Mouse (Mus musculus) liver, embryonic 13.5 days (tissue): ENCODE data around the gene Ppara. TPM values are rescaled to one million over a fixed set of nuclear protein-coding genes. Genes with fewer than 3 reads are reported as not detected.

Source experiments
- ATAC-seq: fragments of 200-750 bp; cut with Nextera tagmentation; 2 replicates; pipeline ENCODE4 v1.8.0; 2017; ENCODE audit warnings: low read depth, mild to moderate bottlenecking, moderate number of reproducible peaks, moderate library complexity
- DNase-seq: peaks from one replicate; pipeline ENCODE4 v3.0.0; 2022
- H3K27ac ChIP-seq: fragments of 300-500 bp; sonication (generic); 2 replicates; pipeline ENCODE4 v1.5.1; 2015; ENCODE audit warnings: moderate library complexity, mild to moderate bottlenecking, inconsistent platforms
- H3K27me3 ChIP-seq: fragments of 300-500 bp; sonication (generic); 2 replicates; pipeline ENCODE4 v1.6.1; 2015; ENCODE audit warnings: mild to moderate bottlenecking, inconsistent platforms
- H3K36me3 ChIP-seq: fragments of 300-500 bp; sonication (generic); 2 replicates; pipeline ENCODE4 v1.6.1; 2015; ENCODE audit warnings: mild to moderate bottlenecking, inconsistent platforms
- H3K4me1 ChIP-seq: fragments of 300-500 bp; sonication (generic); replicated peaks from 2 replicates; pipeline ENCODE4 v1.6.1; 2015; ENCODE audit warnings: inconsistent platforms
- H3K4me2 ChIP-seq: fragments of 300-500 bp; sonication (generic); 2 replicates; pipeline ENCODE4 v1.6.1; 2015; ENCODE audit warnings: inconsistent platforms, mild to moderate bottlenecking, moderate library complexity
- H3K4me3 ChIP-seq: fragments of 300-500 bp; sonication (generic); replicated peaks from 2 replicates; pipeline ENCODE4 v1.5.1; 2015; ENCODE audit warnings: mild to moderate bottlenecking, inconsistent platforms
- H3K9ac ChIP-seq: fragments of 300-500 bp; sonication (generic); 2 replicates; pipeline ENCODE4 v1.6.1; 2015; ENCODE audit warnings: mild to moderate bottlenecking, inconsistent platforms
- H3K9me3 ChIP-seq: fragments of 300-500 bp; sonication (generic); replicated peaks from 2 replicates; pipeline ENCODE4 v1.6.1; 2016; ENCODE audit warnings: inconsistent platforms
- WGBS: fragments of 180-500 bp; shearing (Covaris S2); methylation state at CpG from one replicate; pipeline ENCODE4 v1.1.7; 2015; ENCODE audit not compliant: insufficient replicate concordance; 5-methylcytosine and 5-hydroxymethylcytosine counted together
- polyA plus RNA-seq: library from polyadenylated mRNA; unstranded; fragments of >200 nt; fragmentation: Nextera tagmentation; extraction: Ambion mirVana; gene quantifications from 2 replicates; pipeline ENCODE4 v1.2.1, GENCODE M21; 2015

Gene Ppara
- polyA plus RNA-seq, 1 experiment from 2014 or later: 7.5 TPM

GRCm38 (mm10) chr15:85698345-85699034 is 36.3 kb upstream of the Ppara start:
- Histone ChIP-seq H3K4me3 (no peak overlapping the region), H3K27ac (no peak overlapping the region), H3K9ac (no peak overlapping the region), H3K4me1 (no peaks in the 10 kb centered on the region), H3K4me2 (no peak overlapping the region), H3K36me3 (no peaks in the 10 kb centered on the region), H3K27me3 (no peaks in the 10 kb centered on the region), H3K9me3 (no peaks in the 10 kb centered on the region)
- ATAC-seq (no peak), DNase-seq (no peak)
- WGBS: 70% methylated on average over 14 of the region's 14 CpGs

DNA sequence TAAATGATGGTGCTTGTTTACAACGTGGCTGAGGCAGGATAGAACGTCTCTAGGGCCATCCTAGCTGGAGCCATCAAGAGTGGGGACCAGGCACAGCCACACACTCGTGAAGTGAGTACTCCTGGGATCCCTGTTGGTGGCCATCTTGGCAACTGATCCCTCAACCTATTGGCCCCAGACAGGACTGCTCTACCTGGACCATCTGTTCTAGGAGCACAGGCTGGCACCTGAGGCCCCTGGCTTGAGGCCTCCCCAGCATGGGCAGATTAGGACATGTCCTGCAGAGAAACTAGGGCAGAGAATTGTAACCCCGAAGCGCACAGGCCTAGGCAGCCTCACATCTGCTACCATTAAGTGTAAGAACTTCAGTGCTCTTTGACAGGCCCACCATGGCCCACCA is 35.3 kb upstream of the Ppara start:
- Histone ChIP-seq H3K9me3 (no peaks in the 10 kb centered on the region), H3K4me3 (no peak overlapping the region), H3K4me1 (no peaks in the 10 kb centered on the region), H3K9ac (no peak overlapping the region), H3K27me3 (no peaks in the 10 kb centered on the region), H3K4me2 (no peak overlapping the region), H3K36me3 (no peaks in the 10 kb centered on the region), H3K27ac (no peak overlapping the region)
- 69% methylated on average over 5 of the region's 5 CpGs for WGBS
- DNase-seq (no peak), ATAC-seq (no peak)

DNA sequence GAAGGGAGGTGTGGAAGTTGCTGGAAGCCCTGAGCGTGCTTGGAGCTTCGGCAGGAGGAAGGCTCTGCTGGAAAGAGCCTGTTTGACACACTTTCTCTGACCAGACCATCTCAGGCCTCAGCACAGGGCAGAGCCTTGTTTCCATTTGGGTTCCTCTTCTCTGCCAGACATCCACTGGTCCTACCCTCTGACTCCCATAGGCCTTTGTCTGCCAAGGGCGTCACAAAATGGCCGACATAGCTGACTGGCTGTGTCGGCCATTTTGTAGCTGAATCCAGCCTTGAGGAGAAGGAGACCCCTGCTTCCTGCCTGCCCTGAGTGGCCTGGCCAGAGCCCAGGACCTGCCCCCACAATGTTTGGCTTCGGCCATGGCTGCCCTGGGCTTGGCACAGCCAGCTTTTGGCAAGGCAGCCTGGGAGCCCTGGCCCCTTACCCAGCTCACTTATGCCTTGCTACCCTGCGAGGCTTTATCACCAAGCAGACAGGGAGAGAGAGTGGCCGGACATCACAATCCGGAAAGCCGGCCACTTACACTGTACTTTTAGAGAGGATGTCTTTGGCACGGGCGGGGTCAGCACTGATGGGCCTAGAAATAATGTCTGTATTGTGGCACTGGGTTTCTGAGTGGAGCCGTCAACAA is 34.8 kb upstream of the Ppara start:
- H3K36me3 ChIP-seq: no peaks in the 10 kb centered on the region
- H3K4me2 ChIP-seq: no peak overlapping the region
- DNase-seq: no peak
- H3K9ac ChIP-seq: no peak overlapping the region
- H3K27me3 ChIP-seq: no peaks in the 10 kb centered on the region
- 76% methylated on average over 13 of the region's 13 CpGs for WGBS
- H3K9me3 ChIP-seq: no peaks in the 10 kb centered on the region
- H3K4me3 ChIP-seq: no peak overlapping the region
- ATAC-seq: no peak
- H3K27ac ChIP-seq: no peak overlapping the region
- H3K4me1 ChIP-seq: no peaks in the 10 kb centered on the region

GRCm38 (mm10) chr15:85700716-85701115 is 34.1 kb upstream of the Ppara start:
- 79% methylated on average over 9 of the region's 9 CpGs for WGBS
- Histone ChIP-seq H3K9me3 (no peaks in the 10 kb centered on the region), H3K4me1 (peaks cover 3% of the 10 kb centered on the region; the same call in 1 of the 2 replicates), H3K4me3 (no peak overlapping the region), H3K9ac (no peak overlapping the region), H3K27me3 (no peaks in the 10 kb centered on the region), H3K27ac (no peak overlapping the region), H3K4me2 (no peak overlapping the region), H3K36me3 (no peaks in the 10 kb centered on the region)
- DNase-seq (no peak), ATAC-seq (no peak)

- no peak for DNase-seq
- Histone ChIP-seq H3K9ac (no peak overlapping the region), H3K4me1 (peaks cover 6% of the 10 kb centered on the region; the same call in 1 of the 2 replicates), H3K27me3 (no peaks in the 10 kb centered on the region), H3K9me3 (no peaks in the 10 kb centered on the region), H3K27ac (no peak overlapping the region), H3K4me3 (no peak overlapping the region), H3K36me3 (no peaks in the 10 kb centered on the region), H3K4me2 (no peak overlapping the region)
- ATAC-seq: no peak
- WGBS: 59% methylated on average over 10 of the region's 10 CpGs
Measured at GRCm38 (mm10) chr15:85701128-85701930, 33.5 kb upstream of the Ppara start.

- Histone ChIP-seq H3K27me3 (no peaks in the 10 kb centered on the region), H3K4me2 (no peak overlapping the region), H3K9me3 (no peaks in the 10 kb centered on the region), H3K36me3 (no peaks in the 10 kb centered on the region), H3K4me1 (peaks cover 6% of the 10 kb centered on the region; the same call in 1 of the 2 replicates), H3K27ac (no peak overlapping the region), H3K4me3 (no peak overlapping the region), H3K9ac (no peak overlapping the region)
- WGBS: 78% methylated on average over 13 of the region's 13 CpGs
- DNase-seq (no peak), ATAC-seq (no peak)
Measured at GRCm38 (mm10) chr15:85702411-85702951, 32.3 kb upstream of the Ppara start.

GRCm38 (mm10) chr15:85703194-85703641 is 31.6 kb upstream of the Ppara start:
- ATAC-seq (no peak), DNase-seq (no peak)
- Histone ChIP-seq H3K36me3 (no peaks in the 10 kb centered on the region), H3K9me3 (no peaks in the 10 kb centered on the region), H3K4me1 (peaks cover 6% of the 10 kb centered on the region; the same call in 1 of the 2 replicates), H3K27me3 (no peaks in the 10 kb centered on the region), H3K4me2 (no peak overlapping the region), H3K4me3 (no peak overlapping the region), H3K27ac (no peak overlapping the region), H3K9ac (no peak overlapping the region)
- WGBS: 65% methylated on average over 11 of the region's 11 CpGs

DNA sequence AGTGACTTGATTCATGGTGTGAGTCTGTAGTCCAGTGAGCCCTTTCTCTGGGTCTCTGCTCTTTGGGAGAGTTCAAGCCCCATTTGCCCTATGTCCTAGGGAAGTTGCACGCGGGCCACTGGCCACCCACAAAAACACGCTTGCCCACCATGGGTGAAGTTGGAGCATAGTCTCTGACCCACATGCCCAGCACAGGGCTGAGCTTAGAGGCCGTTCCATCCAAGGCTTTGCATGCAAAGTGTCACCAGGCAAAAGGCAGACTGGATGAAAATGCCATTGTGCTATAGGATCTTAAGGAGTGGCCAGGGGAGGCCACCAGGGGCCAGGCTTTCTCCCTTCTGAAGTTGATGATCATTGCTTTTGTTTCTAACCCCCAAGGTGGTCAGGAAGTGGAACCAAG is 30.9 kb upstream of the Ppara start:
- Histone ChIP-seq H3K36me3 (no peaks in the 10 kb centered on the region), H3K4me3 (no peak overlapping the region), H3K27me3 (no peaks in the 10 kb centered on the region), H3K27ac (no peak overlapping the region), H3K4me2 (no peak overlapping the region), H3K4me1 (peaks cover 6% of the 10 kb centered on the region; the same call in 1 of the 2 replicates), H3K9ac (no peak overlapping the region), H3K9me3 (no peaks in the 10 kb centered on the region)
- ATAC-seq: no peak
- DNase-seq: no peak
- WGBS: 65% methylated on average over 4 of the region's 4 CpGs

DNA sequence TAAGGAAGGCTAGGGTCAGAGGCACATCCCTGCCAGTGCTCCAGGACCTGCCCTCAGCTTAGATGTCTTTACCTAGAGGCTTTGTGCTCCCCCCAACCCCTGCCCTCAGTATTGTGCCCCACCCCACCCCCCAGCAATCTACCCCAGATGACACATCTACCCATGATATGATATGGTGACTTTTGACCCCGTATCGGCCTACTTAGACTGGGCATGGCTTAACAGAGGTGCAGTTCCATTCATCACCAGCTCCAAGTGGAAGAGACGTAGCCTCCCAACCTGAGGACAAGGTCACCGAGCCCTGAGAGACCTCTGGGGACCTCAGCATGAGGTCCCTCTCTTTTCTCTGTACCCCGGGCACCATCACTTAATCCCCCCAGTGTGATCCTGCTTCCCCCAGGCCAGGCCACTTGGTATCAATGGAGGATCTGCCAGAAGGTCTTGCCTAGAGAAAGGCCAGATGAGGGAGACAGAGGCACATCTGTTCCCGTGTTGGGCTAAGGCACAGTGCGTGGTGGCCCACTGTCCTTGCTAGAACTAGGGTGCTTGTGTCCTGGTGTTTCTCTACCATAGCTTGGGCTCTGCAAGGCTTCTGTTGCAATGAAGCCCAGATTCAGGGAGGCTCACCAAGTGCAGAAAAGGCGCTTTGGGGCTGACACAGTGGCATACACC is 30.3 kb upstream of the Ppara start:
- Histone ChIP-seq H3K36me3 (no peaks in the 10 kb centered on the region), H3K27me3 (no peaks in the 10 kb centered on the region), H3K4me3 (no peak overlapping the region), H3K4me2 (no peak overlapping the region), H3K4me1 (peaks cover 6% of the 10 kb centered on the region; the same call in 1 of the 2 replicates), H3K27ac (no peak overlapping the region), H3K9me3 (no peaks in the 10 kb centered on the region), H3K9ac (no peak overlapping the region)
- WGBS: 63% methylated on average over 8 of the region's 8 CpGs
- ATAC-seq: no peak
- DNase-seq: no peak

DNA sequence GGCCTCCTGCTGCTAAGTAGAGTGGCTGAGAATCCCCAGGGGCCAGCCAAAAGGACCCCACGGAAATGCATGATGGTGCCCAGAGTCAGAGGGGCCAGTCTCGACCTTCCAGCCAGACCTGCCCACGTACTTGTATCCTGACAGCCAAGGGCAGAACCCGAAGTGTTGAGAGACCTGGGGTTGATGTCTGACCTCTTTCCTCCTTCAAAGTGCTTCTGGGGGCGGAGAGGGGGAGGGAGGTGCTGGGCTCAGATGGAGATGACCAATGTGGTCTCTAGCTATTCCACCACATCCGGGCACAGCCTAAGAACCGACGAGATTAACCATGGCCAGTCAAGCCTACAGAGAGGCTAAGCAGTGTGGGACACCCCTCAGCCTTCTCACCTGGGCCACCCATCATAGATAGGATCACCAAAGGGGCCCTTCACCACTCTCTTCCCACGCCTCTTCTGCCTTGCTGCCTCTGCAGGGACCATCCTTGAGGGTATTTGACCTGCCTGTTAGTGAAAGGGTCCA is 29.7 kb upstream of the Ppara start:
- Histone ChIP-seq H3K4me1 (peaks cover 6% of the 10 kb centered on the region; the same call in 1 of the 2 replicates), H3K9ac (no peak overlapping the region), H3K27me3 (no peaks in the 10 kb centered on the region), H3K36me3 (no peaks in the 10 kb centered on the region), H3K27ac (no peak overlapping the region), H3K9me3 (no peaks in the 10 kb centered on the region), H3K4me2 (no peak overlapping the region), H3K4me3 (no peak overlapping the region)
- WGBS: 51% methylated on average over 9 of the region's 9 CpGs
- no peak for ATAC-seq
- no peak for DNase-seq
